Mouse (Mus musculus) thymus, postnatal 0 days (tissue): ENCODE results near the gene Syt6. TPM values are rescaled to one million over a fixed set of nuclear protein-coding genes. Genes with fewer than 3 reads are reported as not detected.

Source experiments
- DNase-seq: peaks from one replicate; pipeline ENCODE4 v3.0.0-alpha.2; 2015; ENCODE audit warnings: low spot score
- polyA plus RNA-seq: library from polyadenylated mRNA; unstranded; fragments of >200 nt; fragmentation: Nextera tagmentation; extraction: Ambion mirVana; gene quantifications from 2 replicates; pipeline ENCODE4 v1.2.1, GENCODE M21; 2015

The Syt6 gene
- polyA plus RNA-seq: 0.05 TPM in 1 of 2 replicates, not detected in the other

DNA sequence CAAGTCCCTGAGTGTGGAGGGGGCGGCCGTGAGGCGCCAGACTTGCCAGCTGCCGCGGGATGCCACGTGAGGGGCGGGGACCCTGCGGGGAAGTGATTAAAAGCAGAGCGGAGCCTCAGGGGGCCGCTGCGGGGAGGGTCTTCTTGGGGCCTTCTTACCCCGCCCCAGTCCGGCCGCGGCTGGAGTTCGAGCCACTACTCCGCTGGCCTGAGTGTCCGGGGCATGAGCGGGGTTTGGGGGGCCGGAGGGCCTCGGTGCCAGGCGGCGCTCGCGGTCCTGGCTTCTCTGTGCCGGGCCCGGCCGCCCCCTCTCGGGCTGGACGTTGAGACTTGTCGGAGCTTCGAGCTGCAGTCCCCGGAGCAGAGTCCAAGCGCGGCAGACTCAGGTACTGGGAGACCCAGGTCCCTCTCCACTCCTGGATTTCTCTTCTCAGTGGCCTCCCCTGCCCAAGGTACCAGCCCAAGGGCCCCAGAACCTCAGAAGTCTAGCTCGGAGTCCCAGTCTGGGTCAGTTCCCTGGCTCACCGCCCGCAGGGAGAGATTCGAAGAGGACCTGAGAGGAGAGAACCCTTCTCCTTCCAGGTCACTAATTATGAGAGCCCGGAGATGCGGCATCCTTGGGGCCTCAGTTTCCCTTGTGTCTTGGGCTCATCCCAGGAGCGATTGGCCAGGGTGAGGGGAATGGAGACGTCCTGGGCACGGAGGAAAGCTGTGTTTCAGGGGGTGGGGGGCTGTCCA, at the start of gene Syt6:
TSS of gene Syt6 (plus strand) at position 76 of the 737 bp plus-strand sequence.
- no peak for DNase-seq

DNA sequence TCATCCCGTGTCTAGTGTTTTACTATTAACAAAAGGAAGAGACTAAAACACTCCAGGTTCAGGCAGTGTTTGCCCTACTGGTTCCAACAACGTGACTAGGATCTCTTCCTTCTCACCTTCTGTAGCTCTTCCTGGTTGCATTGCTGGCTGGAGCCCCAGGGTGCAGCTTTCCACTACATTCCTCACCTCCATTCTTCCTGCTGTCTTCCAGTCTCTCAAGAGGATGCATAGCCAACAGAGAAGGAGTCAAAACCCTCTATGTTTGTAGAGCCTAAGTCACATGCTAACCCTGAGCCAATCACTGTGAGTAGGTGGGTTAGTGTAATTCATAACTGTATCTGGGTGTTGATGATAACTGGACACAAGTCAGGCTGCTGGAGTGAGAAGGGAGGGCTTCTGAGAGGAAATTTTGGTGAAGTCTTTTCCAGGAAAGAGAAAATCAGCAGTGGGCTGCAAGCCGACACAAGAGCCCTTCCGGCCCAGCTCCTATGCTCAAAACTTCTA, 48.8 kb upstream of the Syt6 start:
- no peak for DNase-seq

DNA sequence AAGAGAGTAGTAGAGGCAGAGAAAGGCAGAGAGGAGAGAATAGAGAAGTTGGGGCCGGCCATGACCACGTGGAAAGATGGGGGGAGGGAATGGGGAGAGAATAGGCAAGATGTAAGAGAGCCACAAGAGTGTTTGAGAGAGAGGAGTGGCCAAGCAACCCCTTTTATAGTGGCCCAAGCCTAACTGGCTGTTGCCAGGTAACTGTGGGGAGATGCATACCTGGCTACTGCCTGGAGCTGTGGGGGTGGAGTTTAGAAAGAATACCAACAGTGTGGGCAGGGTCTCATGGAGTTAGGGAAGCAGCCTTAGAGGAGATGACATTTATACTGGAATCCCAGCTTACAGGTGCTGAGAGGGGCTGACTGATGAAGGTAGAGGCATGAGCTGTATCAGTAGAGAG, 48.2 kb upstream of the Syt6 start:
- no peak for DNase-seq

DNA sequence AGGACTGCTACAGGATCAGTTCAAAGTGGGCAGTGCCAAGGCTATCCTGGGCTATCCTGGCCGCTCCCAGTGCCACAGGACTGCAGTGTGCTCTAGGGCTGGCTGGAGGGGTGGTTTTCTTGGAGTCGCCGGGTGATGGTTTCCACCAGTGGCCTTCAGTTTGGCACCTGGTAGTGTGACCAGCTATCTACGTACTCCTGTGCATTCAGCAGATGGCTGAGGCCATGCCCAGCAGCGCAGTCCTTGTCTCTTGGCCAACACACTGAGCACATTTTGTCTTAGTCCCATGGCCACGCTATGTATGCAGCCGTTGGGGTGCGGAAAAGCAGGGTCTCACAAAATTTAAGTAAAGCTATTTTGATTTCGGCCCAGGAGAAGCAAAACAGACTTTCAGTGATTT, 41.0 kb upstream of the Syt6 start:
- DNase-seq: no peak

DNA sequence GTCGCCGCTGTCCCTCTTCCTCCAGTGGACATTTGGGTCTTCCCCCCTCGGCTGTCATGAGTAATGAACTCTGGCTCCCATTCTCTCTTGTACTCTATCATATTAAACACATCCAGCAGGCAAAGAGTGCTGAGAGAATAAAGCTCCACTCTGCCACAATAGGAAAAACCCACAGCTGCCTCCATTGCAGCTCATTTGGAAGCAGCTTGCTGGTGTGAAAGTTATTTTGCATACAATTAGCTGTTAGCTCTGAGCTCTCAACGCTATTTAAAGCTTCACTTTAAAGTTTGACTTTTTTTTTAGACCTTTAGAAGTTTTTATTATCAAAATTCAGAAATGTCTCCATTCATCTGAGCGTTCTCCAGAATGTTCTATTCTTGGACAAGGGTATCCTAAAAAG, 39.8 kb upstream of the Syt6 start:
- DNase-seq: no peak

DNA sequence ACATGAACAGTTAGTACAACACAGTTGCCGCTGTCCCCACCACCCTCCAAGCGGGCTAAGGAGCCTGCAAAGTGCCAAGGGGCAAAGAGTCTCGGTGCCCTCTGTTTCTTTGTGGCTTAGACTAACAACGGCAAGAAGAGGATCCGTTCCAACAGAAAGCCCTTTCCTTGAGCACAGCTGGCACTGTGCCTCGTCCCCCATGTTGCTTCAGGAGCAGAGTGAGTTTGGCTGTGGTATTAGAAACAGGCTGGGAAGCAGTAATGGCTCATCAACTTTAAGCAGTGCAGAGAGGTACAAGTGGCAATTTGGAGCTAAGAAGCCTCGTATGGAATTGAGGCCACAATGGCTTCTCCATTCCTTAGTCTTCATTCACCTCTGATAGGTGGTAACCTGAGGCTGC, 35.9 kb upstream of the Syt6 start:
- no peak for DNase-seq

DNA sequence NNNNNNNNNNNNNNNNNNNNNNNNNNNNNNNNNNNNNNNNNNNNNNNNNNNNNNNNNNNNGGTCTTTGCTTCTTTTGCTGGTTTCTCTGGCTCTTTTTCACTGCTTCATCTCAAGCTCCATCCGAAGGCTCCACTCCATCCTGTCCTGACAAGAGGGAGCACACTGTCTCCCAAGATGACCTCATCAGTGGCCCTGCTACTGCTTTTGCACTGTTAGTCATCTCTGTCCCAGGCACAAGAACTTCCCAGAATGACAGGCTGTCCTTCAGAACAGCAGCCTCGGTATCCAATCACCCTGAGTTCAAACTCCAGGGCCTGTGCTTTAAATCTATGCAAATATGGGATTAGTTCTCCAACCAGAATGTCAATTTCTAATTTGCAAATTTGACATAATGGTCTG, 28.9 kb upstream of the Syt6 start:
- DNase-seq: no peak

DNA sequence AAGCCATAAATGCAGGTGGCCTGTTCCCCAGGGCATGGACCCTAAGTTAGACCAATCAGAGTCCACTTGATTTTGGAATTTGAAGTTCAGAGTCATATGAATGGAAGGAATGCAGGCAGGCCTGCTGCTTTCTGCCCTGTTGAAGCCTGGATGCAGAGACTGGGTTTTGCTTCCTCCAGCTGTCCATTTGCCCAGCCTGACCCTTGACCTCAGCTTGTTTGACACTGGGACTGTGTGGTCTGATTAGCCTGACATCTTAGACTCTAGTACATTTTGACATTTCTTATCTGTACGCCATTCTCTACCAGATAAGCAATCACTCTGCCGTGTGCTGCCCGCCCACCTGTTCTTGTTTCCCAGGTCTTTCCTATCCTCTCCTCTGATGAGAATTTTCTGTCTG, 28.4 kb upstream of the Syt6 start:
- DNase-seq: no peak

DNA sequence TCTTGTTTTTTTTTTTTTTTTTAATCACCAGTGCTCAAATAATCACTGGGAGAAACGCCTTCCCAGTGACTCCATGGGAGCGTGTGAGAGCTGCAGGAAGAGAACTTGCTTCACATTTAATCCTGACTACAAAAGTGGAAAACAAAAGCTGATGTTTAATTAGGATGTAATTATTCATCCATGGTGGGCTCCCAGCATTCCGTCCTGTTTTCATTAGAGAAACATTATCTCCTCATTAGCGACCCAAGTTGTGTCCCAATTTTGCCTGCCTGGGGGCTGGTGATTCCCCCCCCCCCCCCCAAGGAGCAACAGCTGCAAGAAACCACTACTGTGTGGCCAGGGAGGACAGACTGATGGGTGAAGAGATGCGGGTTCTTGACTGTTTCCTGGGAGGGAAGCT, 24.8 kb upstream of the Syt6 start:
- no peak for DNase-seq

DNA sequence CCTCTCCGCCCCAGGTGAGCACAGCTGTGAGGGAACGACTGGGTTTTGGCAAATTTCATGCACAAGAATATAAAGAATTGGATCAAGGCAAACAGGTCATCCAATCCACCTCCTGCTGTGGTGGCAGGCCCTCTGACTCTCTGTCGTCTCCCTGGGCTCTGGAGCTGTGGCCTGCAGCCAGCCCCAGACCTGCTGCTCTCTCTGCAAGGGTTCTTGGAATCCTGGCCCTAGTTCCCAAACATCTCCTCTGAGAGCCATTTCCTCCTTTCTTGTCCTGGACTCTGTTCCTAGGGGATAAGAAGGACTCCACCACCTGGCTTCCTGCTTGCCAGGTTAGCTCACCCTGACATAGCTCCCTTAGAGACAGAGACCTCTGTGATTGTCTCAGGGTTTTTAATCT, 7.8 kb upstream of the Syt6 start:
- DNase-seq: no peak

DNA sequence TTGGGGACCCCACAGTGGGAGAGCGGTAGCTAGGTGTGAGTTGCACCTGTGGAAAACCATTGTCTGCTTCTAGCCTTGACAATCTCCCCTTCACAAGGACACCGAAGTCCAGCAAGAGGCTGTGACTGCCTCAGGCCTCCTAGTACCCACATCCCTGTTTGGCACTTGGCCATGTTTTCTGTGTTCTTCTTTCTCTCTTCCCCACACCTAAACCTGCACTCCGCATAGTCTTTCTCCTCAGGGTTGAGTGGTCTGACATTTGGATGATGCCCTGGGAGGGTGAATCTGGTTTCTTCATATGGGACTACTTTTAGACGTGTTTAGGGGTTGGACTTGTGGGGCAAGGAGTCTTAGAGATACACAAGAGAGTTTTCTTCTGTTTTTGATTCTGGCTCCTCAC, 2.5 kb upstream of the Syt6 start:
- no peak for DNase-seq

DNA sequence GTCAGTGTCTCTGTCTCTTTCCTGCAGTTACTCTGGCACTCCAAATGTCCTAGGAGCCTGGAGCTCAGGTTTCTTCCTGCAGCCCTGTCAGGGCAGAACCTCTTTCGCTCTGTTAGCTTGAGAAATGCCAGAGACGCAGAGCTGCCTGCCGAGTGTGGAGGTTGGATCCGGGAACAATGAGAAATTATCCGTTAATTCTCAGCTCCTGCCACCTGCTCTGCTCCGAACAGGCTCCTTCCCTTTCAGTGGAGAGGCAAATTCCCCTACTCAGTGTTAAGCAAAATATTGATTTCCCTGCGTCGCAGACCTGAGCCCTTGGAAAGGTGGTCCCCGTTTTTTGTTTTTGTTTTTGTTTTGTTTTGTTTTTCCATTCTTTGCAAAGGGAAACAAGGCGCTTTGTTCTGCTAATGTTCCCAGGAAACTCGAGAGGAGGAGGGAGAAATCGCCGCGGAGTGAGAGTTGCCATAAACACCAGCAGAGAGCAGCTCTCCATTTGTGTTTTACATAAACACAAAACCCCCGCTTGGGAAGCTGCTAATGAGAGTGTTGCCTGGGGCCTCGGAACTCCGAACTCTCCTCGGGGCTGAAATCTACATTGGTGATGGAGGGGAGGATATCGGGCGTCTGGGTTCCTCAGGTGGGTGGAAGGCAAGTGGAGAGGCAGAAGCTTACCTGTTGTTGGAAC, 1.8 kb upstream of the Syt6 start:
- no peak for DNase-seq

DNA sequence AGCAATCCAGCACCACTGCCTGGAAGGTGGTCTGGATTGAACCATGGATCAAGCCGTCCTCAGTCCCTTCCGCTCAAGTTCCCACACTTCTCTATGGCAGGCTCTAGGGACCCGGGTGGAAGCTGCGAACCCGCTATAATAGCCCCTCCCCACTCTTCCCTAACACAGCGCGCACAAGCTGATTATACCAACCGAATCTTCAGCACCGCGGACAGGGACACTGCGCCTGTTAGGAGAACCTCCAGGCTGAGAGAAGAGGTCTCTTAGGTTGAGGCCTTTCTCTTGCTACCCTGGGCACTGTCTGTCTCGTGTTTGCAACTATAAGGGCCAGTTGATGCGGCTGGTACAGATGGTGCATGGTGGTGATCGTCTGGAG, 1.3 kb upstream of the Syt6 start:
- peak; percentile 74 for DNase-seq

DNA sequence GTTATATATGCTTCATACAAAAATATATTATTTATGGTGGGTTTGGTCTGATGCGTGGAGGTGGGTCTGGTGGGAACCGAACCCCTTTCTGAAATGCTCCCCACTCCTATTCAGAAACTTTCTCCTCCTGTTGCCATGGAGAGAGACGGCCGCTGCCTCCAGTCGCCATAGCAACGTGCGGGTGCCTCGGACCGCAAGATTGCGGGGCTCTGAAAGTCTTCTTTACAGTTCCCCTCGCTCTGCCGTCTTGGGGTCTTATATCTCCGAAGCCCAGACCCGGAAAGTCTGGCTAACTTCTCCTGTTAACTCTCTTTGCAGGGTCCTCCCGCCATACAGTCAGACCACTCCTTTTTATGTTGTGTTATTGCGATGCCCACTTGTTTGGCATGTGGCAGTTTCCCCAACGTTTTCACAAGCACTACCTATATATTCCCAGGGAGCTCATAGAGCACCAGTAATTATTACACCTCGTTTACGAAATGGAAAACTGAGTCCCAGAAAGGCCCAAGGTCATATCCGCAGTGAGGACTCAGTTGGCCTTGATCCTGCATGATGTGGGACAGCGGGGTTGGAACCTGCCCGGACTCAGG, 370 bp upstream of the Syt6 start:
- no peak for DNase-seq

DNA sequence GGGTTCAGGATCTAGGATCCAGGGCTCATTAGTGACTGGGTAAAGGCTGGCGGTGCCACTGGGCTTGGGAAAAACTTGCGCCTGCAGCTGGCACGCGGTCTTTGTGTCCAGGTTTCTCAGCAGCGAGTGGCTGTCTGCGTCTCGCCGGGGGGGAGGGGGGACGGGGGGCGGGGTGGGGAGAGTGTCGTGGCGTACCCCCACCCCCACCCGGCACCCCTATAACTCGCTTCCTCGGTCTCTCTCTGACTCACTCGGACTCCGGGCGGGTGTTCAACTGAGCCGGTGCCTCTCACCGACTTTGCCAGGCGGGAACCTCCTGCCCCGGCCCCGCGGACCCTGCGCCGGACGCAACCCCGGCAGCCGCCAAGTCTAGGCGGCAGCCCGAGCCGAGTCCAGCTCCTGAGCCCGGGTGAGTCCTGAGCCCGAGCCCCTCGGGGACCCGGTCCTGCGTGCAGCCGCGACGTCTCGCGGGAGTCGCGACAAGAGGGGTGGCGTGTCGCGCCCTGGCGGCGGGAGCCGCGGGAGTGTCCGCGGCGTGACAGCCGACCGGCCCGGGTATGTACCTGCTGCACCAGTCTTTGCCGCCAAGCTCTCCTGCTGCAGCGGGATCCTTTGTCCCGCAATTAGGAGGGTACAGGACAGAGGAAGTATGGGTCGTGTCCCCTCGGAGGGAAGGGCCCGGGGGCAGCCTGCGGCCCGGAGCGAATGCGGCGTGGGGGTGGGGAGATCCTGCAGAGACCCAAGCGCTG, 1.0 kb downstream of the Syt6 start:
- DNase-seq: no peak

DNA sequence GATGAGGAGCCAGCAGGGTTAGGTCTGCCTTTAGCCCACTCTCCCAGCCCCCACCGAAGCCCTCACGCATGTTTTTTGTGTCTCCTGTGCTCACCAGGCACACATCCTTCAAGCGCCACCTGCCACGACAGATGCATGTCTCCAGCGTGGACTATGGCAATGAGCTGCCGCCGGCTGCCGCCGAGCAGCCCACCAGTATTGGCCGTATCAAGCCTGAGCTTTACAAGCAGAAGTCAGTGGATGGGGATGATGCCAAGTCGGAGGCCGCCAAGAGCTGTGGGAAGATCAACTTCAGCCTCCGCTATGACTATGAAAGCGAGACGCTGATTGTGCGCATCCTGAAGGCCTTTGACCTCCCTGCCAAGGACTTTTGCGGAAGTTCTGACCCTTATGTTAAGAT, 12.1 kb downstream of the Syt6 start:
- DNase-seq: no peak

DNA sequence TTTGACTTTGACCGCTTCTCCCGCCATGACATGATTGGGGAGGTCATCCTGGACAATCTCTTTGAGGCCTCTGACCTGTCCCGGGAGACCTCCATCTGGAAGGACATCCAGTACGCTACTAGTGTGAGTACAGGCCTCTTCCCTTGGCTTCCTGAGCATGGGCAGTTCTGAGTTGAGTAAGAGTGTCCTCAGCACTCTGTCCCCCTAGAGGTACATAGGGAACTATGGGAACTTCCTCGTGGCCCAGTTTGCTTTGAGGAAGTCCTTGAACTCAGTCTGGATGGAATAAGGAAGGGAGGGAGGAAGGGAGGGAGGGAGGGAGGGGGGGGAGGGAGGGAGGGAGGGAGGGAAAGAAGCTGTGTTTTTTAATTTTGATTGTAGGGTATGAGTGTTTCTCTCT, 12.6 kb downstream of the Syt6 start:
- no peak for DNase-seq

DNA sequence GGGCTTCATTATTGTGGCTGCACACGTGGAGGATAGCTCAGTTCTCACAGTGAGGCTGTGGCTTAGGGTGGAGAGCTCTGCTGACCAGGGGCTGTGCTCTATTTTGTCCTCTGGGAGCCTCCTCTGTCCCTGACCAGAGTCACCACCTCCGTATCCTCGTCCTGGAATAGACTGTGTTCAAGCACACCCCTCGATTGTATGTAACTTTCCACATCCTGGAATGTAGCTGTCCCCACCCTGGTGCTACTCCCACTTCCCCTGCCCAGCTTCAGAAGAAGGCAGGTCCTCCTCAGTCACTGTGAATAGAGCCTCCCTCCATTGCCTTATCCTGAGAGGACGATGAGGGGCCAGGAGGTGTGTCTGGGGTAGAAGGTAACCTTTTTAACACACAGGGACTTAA, 14.6 kb downstream of the Syt6 start:
- no peak for DNase-seq

DNA sequence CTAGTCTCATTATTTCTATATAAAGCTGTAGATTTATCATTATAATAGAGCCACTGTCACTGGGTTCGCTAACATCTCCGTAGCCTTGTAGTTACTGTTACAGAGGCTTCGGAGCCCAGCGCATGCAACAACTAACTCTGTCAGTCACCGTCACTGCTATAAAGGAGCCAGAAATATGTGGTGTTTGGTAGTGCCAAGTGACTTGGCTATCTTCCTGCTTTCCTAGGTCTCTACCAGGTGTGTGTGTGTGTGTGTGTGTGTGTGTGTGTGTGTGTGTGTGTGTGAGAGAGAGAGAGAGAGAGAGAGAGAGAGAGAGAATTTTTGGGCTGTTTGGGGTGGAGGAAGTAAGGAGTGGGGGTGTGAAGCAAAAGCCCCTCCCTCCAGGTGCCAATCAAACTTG, 17.6 kb downstream of the Syt6 start:
- DNase-seq: no peak

DNA sequence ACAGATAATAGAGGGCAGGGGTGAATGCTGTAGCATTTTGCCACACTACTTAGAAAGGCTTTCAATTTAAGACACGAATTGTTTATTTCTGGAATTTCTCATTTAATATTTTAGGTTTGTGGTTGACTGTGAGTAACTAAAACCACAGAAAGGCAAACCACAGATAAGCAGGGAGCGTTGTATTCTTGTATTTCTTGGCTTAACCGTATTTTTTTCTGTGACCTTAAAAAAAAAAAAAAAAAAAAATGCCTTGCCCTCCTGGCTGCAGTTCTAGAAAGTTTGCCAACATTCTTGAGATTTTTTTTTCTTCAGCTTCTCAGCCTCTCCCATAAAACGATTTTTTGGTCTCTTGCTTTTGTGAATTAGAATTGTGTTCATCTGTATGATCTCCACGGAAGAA, 18.6 kb downstream of the Syt6 start:
- DNase-seq: no peak

DNA sequence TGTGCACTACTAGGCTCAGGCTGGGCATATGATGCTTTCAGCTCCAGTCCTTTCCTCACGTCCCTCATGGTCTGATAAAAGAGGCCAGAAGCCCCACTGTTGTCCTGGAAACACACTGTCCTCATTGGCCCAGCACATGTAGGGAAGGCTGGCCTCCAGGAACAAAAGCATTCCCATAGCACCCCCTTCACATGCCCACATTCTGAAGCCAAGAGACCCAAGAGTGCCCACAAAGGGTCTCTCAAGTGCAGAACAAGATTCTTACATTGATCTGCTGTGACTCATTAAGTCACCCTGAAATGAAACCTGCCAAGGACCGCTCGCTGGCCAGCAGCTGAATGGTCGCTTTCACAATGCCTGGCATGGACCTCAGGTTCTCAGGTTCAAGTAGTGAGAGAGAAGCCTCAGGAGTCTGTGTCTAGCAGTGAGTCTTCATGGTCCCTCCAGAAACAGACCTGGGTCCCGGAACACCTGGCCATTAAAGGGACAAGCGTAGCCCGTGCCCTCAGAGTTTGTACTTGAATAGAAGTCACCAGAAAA, 20.3 kb downstream of the Syt6 start:
- DNase-seq: no peak

DNA sequence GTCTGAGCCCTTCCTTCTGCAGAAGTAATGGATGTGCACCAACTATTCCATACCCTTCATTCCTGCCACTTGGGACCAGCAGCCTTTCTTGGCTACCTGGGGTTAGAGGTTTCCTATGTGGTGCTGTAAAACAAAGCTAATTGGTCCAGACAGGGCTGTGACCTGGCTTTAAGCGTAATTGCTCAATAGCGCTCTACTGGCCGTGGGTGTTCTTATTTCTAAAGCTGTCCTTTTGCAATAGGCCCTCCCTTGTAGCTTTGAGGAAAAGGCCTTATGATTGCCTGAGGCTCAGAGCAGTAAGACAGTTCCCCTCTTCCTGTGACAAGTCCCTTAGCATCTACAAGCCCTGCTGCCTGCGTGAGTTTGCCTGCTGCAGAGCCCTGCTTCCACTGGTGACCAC, 22.6 kb downstream of the Syt6 start:
- no peak for DNase-seq
